Mouse (Mus musculus) forebrain, embryonic 14.5 days (tissue): ENCODE data around the gene Tmem200b. TPM values are rescaled to one million over a fixed set of nuclear protein-coding genes. Genes with fewer than 3 reads are reported as not detected.

Experiments used
- ATAC-seq: fragments of 200-750 bp; cut with Nextera tagmentation; 2 replicates; pipeline ENCODE4 v1.8.0; 2017; ENCODE audit warnings: mild to moderate bottlenecking, moderate library complexity
- DNase-seq: peaks from one replicate; pipeline ENCODE4 v3.0.0-alpha.2; 2015; ENCODE audit warnings: low spot score
- H3K27ac ChIP-seq: fragments of 300-500 bp; sonication (generic); 2 replicates; pipeline ENCODE4 v1.5.1; 2014; ENCODE audit warnings: low read depth, mild to moderate bottlenecking, control low read depth, low read length, moderate library complexity
- H3K27me3 ChIP-seq: fragments of 300-500 bp; sonication (generic); replicated peaks from 2 replicates; pipeline ENCODE4 v1.6.1; 2014; ENCODE audit warnings: low read length, control low read depth, mixed read lengths; ENCODE audit not compliant: control insufficient read depth, insufficient read depth
- H3K36me3 ChIP-seq: fragments of 300-500 bp; sonication (generic); 2 replicates; pipeline ENCODE4 v1.6.1; 2014; ENCODE audit warnings: low read length, control low read depth; ENCODE audit not compliant: control insufficient read depth, insufficient read depth
- H3K4me1 ChIP-seq: fragments of 300-500 bp; sonication (generic); 2 replicates; pipeline ENCODE4 v1.6.1; 2014; ENCODE audit warnings: antibody characterized with exemption, low read length, control low read depth; ENCODE audit not compliant: control insufficient read depth, insufficient read depth
- H3K4me2 ChIP-seq: fragments of 300-500 bp; sonication (generic); 2 replicates; pipeline ENCODE4 v1.6.1; 2014; ENCODE audit warnings: mild to moderate bottlenecking, control low read depth, low read length
- H3K4me3 ChIP-seq: fragments of 300-500 bp; sonication (generic); 2 replicates; pipeline ENCODE4 v1.5.1; 2014; ENCODE audit warnings: low read depth, low read length, control low read depth
- H3K9ac ChIP-seq: fragments of 300-500 bp; sonication (generic); 2 replicates; pipeline ENCODE4 v1.6.1; 2014; ENCODE audit warnings: mild to moderate bottlenecking, low read length, control low read depth, moderate library complexity
- H3K9me3 ChIP-seq: fragments of 300-500 bp; sonication (generic); replicated peaks from 2 replicates; pipeline ENCODE4 v1.6.1; 2016; ENCODE audit warnings: low read length, control low read depth, mixed read lengths; ENCODE audit not compliant: control insufficient read depth
- WGBS: fragments of 180-500 bp; shearing (Covaris S2); extraction: QIAGEN DNeasy Blood & Tissue Kit; methylation state at CpG from one replicate; pipeline ENCODE4 v1.1.7; 2014; 5-methylcytosine and 5-hydroxymethylcytosine counted together
- polyA plus RNA-seq: library from polyadenylated mRNA; unstranded; fragments of >200 nt; fragmentation: Nextera tagmentation; extraction: Ambion mirVana; gene quantifications from 2 replicates; pipeline ENCODE4 v1.2.1, GENCODE M21; 2014

Gene Tmem200b
- polyA plus RNA-seq, 1 experiment from 2014 or later = not detected

GRCm38 (mm10) chr4:131915821-131916328, 5.7 kb upstream of the Tmem200b start:
- Histone ChIP-seq H3K4me3 (no peak overlapping the region), H3K4me1 (peaks cover 9% of the 10 kb centered on the region), H3K9me3 (no peaks in the 10 kb centered on the region), H3K4me2 (peak overlapping the region; percentile 51; the same call in 1 of the 2 replicates), H3K36me3 (no peaks in the 10 kb centered on the region), H3K27ac (no peak overlapping the region), H3K27me3 (peaks cover 77% of the 10 kb centered on the region), H3K9ac (peak overlapping the region; percentile 41)
- DNase-seq = no peak
- WGBS = 24% methylated on average over 13 of the region's 13 CpGs
- no peak for ATAC-seq

DNA sequence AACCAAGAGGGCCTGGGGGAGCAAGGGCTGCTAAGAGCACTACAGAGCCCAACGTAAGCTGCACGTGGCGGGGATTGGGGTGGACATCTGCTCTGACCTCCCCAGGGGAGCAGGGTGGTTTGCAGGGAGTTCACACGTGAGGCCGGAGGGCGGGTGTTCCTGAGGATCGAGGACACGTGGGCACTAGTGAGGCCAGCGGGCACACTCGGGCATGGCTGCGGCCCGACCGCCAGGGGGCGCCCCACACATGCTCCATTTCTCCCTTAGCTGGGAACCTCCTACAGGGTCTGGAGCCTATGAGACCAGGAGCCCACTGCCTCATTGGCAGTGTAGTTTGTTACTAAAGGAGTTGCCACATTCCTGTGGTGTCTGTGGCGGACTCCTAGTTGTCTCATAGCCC, 5.1 kb upstream of the Tmem200b start:
- H3K4me3 ChIP-seq = no peak overlapping the region
- no peak overlapping the region for H3K27ac ChIP-seq
- H3K36me3 ChIP-seq = no peaks in the 10 kb centered on the region
- WGBS = 5% methylated on average over 15 of the region's 15 CpGs
- DNase-seq (peak; percentile 53), ATAC-seq (peak; percentile 40; the same call in 1 of the 2 replicates)
- peaks cover 14% of the 10 kb centered on the region for H3K4me1 ChIP-seq
- H3K9me3 ChIP-seq = no peaks in the 10 kb centered on the region
- no peak overlapping the region for H3K4me2 ChIP-seq
- H3K9ac ChIP-seq = no peak overlapping the region
- H3K27me3 ChIP-seq = peaks cover 82% of the 10 kb centered on the region

- Histone ChIP-seq H3K27ac (no peak overlapping the region), H3K9me3 (no peaks in the 10 kb centered on the region), H3K4me3 (no peak overlapping the region), H3K9ac (no peak overlapping the region), H3K4me1 (peaks cover 19% of the 10 kb centered on the region), H3K27me3 (peaks cover 89% of the 10 kb centered on the region), H3K4me2 (no peak overlapping the region), H3K36me3 (no peaks in the 10 kb centered on the region)
- 90% methylated on average over 10 of the region's 10 CpGs for WGBS
- DNase-seq (no peak), ATAC-seq (no peak)
Observed at GRCm38 (mm10) chr4:131917010-131917555, 4.5 kb upstream of the Tmem200b start.

DNA sequence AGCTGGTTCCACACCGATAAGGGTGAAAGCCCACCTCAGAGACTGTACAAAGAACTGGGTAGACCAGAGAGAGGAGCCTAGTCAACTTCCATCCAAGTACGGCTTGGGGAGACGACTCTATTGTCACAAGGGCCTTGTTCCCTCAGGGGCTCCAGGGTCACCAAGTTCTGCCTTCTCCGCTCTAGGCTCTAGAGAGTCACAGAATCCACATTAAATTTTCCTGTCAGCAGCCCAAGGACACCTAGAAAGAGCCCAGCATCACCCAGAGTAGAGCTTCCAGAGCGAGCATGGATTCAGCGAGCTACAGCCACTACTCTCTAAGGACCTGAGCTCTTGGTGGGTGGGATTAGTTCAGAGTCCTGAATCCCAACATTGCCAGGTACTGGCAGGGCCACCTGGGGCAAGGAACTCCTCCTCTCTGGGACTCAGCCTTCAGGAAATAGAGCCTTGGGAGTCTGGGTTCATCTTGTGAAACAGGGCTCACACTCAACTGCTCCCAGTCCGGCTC, 3.5 kb upstream of the Tmem200b start:
- H3K9me3 ChIP-seq = no peaks in the 10 kb centered on the region
- 61% methylated on average over 7 of the region's 7 CpGs for WGBS
- H3K27ac ChIP-seq = no peak overlapping the region
- H3K4me2 ChIP-seq = no peak overlapping the region
- ATAC-seq (no peak), DNase-seq (no peak)
- no peaks in the 10 kb centered on the region for H3K36me3 ChIP-seq
- H3K27me3 ChIP-seq = peaks cover 90% of the 10 kb centered on the region
- H3K9ac ChIP-seq = no peak overlapping the region
- H3K4me3 ChIP-seq = no peak overlapping the region
- peaks cover 19% of the 10 kb centered on the region for H3K4me1 ChIP-seq

DNA sequence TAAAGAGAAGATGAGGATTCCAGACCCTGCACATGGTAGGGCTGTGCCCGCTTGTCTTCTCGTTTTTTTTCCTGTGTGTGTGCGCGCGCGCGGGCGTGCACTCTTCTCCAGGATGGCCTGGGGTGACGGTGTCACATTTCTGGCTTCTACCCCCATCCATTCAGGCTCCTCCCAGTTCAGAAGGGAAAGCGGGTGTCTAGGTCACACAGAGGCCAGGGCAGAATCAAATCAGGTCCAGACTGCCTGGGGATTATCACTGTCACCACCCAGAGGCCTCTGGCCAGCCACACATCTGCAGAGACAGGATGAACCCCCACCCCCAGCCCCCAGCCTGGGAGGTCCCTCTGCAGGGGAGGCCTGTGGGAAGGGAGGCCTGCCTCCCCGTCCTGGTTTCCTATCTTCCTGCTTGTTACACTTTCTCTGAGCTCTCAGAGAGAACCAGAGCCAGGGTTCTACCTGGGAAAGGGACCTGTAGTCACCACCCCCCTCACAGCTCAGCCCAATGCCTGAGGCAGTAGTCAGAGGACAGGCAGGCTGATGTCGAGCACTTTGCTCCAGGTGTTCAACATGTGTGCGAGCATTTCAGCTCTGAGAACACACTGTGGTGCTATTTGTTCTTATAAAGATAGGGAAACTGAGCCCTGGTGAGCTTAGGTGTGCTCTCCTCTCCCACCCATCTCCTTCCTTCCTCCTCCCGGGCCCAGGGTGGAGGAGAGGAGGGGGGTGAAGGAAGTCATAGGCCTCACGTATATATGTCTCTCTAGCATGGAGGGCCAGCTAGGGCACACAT, 2.7 kb upstream of the Tmem200b start:
- H3K4me3 ChIP-seq = no peak overlapping the region
- no peaks in the 10 kb centered on the region for H3K36me3 ChIP-seq
- no peak overlapping the region for H3K4me2 ChIP-seq
- H3K9ac ChIP-seq = no peak overlapping the region
- H3K9me3 ChIP-seq = no peaks in the 10 kb centered on the region
- H3K27ac ChIP-seq = no peak overlapping the region
- peaks cover 19% of the 10 kb centered on the region for H3K4me1 ChIP-seq
- ATAC-seq (no peak), DNase-seq (no peak)
- peaks cover 86% of the 10 kb centered on the region for H3K27me3 ChIP-seq
- 13% methylated on average over 14 of the region's 15 CpGs for WGBS

- WGBS = 10% methylated on average over 15 of the region's 15 CpGs
- no peak overlapping the region for H3K27ac ChIP-seq
- H3K4me2 ChIP-seq = peak overlapping the region; percentile 67; the same call in 1 of the 2 replicates
- H3K9ac ChIP-seq = no peak overlapping the region
- H3K4me3 ChIP-seq = no peak overlapping the region
- H3K27me3 ChIP-seq = peaks cover 83% of the 10 kb centered on the region
- no peak for ATAC-seq
- no peaks in the 10 kb centered on the region for H3K9me3 ChIP-seq
- DNase-seq = no peak
- peaks cover under 1% of the 10 kb centered on the region; the same call in 1 of the 2 replicates for H3K36me3 ChIP-seq
- H3K4me1 ChIP-seq = peaks cover 22% of the 10 kb centered on the region
Observed at GRCm38 (mm10) chr4:131919506-131920140, 1.9 kb upstream of the Tmem200b start.

DNA sequence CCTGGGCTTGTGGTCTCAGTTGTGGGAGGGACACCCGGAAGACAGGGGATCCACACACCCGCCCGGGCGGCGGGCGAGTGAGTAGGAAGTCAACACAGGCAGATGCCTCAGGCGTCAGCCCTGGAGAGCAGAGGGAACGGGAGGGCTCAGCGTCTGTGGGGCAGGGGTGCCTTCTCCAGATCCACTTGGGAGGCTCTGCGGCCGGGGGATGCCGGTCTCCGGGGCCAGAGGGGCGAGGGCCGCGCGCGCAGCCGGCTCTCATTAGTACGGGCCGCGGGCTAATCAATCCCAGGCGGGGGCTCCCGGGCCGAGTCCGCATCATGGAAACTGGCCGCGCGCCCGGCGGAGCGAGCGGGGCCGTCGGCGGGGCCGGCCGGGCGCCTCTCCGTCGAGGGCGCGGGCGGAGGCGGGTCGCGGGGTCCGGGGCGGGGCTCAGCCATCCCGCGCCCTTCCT, 1.4 kb upstream of the Tmem200b start:
- DNase-seq (peak; percentile 31), ATAC-seq (no peak)
- H3K4me1 ChIP-seq = peaks cover 21% of the 10 kb centered on the region
- peak overlapping the region; percentile 67 for H3K4me2 ChIP-seq
- H3K4me3 ChIP-seq = peak overlapping the region; percentile 42
- peaks cover 6% of the 10 kb centered on the region for H3K36me3 ChIP-seq
- H3K9me3 ChIP-seq = no peaks in the 10 kb centered on the region
- peaks cover 87% of the 10 kb centered on the region for H3K27me3 ChIP-seq
- no peak overlapping the region; the same call in 1 of the 2 replicates for H3K9ac ChIP-seq
- no peak overlapping the region for H3K27ac ChIP-seq
- WGBS = under 1% methylated on average over 24 of the region's 51 CpGs

GRCm38 (mm10) chr4:131920595-131921351, 798 bp upstream of the Tmem200b start:
- Histone ChIP-seq H3K36me3 (peaks cover 12% of the 10 kb centered on the region), H3K9ac (peak overlapping the region; percentile 46), H3K4me2 (peak overlapping the region; percentile 67), H3K27me3 (peaks cover 81% of the 10 kb centered on the region), H3K4me3 (peak overlapping the region; percentile 42), H3K27ac (no peak overlapping the region), H3K4me1 (peaks cover 17% of the 10 kb centered on the region), H3K9me3 (no peaks in the 10 kb centered on the region)
- WGBS = under 1% methylated on average over 48 of the region's 76 CpGs
- DNase-seq (no peak), ATAC-seq (no peak)
